Mouse (Mus musculus) intestine, embryonic 15.5 days (tissue): ENCODE measurements around the gene Nbas. TPM values are rescaled to one million over a fixed set of nuclear protein-coding genes. Genes with fewer than 3 reads are reported as not detected.

Experiments
- ATAC-seq: fragments of 200-750 bp; cut with Nextera tagmentation; 2 replicates; pipeline ENCODE4 v1.8.0; 2017; ENCODE audit warnings: moderate TSS enrichment, moderate library complexity
- H3K27ac ChIP-seq: fragments of 300-500 bp; sonication (generic); 2 replicates; pipeline ENCODE4 v1.5.1; 2015; ENCODE audit warnings: mild to moderate bottlenecking, inconsistent platforms
- H3K27me3 ChIP-seq: fragments of 300-500 bp; sonication (generic); replicated peaks from 2 replicates; pipeline ENCODE4 v1.6.1; 2015; ENCODE audit warnings: inconsistent platforms
- H3K36me3 ChIP-seq: fragments of 300-500 bp; sonication (generic); 2 replicates; pipeline ENCODE4 v1.6.1; 2015; ENCODE audit warnings: inconsistent platforms
- H3K4me1 ChIP-seq: fragments of 300-500 bp; sonication (generic); replicated peaks from 2 replicates; pipeline ENCODE4 v1.6.1; 2015; ENCODE audit warnings: inconsistent platforms
- H3K4me2 ChIP-seq: fragments of 300-500 bp; sonication (generic); replicated peaks from 2 replicates; pipeline ENCODE4 v1.6.1; 2015; ENCODE audit warnings: mild to moderate bottlenecking, inconsistent platforms
- H3K4me3 ChIP-seq: fragments of 300-500 bp; sonication (generic); replicated peaks from 2 replicates; pipeline ENCODE4 v1.5.1; 2015; ENCODE audit warnings: inconsistent platforms
- H3K9ac ChIP-seq: fragments of 300-500 bp; sonication (generic); 2 replicates; pipeline ENCODE4 v1.6.1; 2015; ENCODE audit warnings: inconsistent platforms
- H3K9me3 ChIP-seq: fragments of 300-500 bp; sonication (generic); 2 replicates; pipeline ENCODE4 v1.6.1; 2016; ENCODE audit warnings: inconsistent platforms
- WGBS: fragments of 180-500 bp; shearing (Covaris S2); methylation state at CpG from one replicate; pipeline ENCODE4 v1.1.7; 2015; 5-methylcytosine and 5-hydroxymethylcytosine counted together
- polyA plus RNA-seq: library from polyadenylated mRNA; unstranded; fragments of >200 nt; fragmentation: Nextera tagmentation; extraction: Ambion mirVana; gene quantifications from 2 replicates; pipeline ENCODE4 v1.2.1, GENCODE M21; 2015

Gene Nbas
- polyA plus RNA-seq, result 16.4 and 18.8 TPM in 2 replicates

- Histone ChIP-seq H3K4me2 (peak within 1 kb of the TSS; percentile 69), H3K9me3 (no peaks in the 10 kb centered on the region), H3K27ac (peak within 1 kb of the TSS; percentile 27; the same call in 1 of the 2 replicates), H3K4me3 (peak within 1 kb of the TSS; percentile 81), H3K4me1 (0 out of 2 replicates have a peak, but pooled peaks cover 10% of the 10 kb centered on the region), H3K9ac (peak within 1 kb of the TSS; percentile 72), H3K36me3 (0 out of 2 replicates have a peak, but pooled peaks cover under 1% of the 10 kb centered on the region), H3K27me3 (no peaks in the 10 kb centered on the region)
- WGBS, result 3% methylated on average over 38 of the region's 38 CpGs
- peak; percentile 92 for ATAC-seq
Measured at GRCm38 (mm10) chr12:13268826-13269449, at the start of gene Nbas. Gene Nbas, plus strand, starts transcription at chr12:13269133.

- Histone ChIP-seq H3K9me3 (no peaks in the 10 kb centered on the region), H3K36me3 (peaks cover 30% of the 10 kb centered on the region), H3K4me1 (no peaks in the 10 kb centered on the region), H3K27me3 (no peaks in the 10 kb centered on the region), H3K9ac (no peak overlapping the region), H3K4me3 (no peak overlapping the region), H3K4me2 (no peak overlapping the region), H3K27ac (no peak overlapping the region)
- ATAC-seq, result no peak
Measured at GRCm38 (mm10) chr12:13242453-13242852, 26.5 kb upstream of the Nbas start.

GRCm38 (mm10) chr12:13248691-13249572, 20.0 kb upstream of the Nbas start, which contains the start of gene Ddx1:
Gene Ddx1, minus strand, starts transcription at chr12:13249213.
- Histone ChIP-seq H3K4me2 (peak within 1 kb of the TSS; percentile 52), H3K27ac (peak within 1 kb of the TSS; percentile 85), H3K27me3 (no peaks in the 10 kb centered on the region), H3K36me3 (0 out of 2 replicates have a peak, but pooled peaks cover 2% of the 10 kb centered on the region), H3K4me3 (peak within 1 kb of the TSS; percentile 86), H3K9ac (peak within 1 kb of the TSS; percentile 93), H3K4me1 (no peaks in the 10 kb centered on the region), H3K9me3 (no peaks in the 10 kb centered on the region)
- peak; percentile 94 for ATAC-seq
- 3% methylated on average over 57 of the region's 59 CpGs for WGBS

- H3K9ac ChIP-seq, result no peak overlapping the region
Measured at GRCm38 (mm10) chr12:13249573-13249919, 19.4 kb upstream of the Nbas start.

GRCm38 (mm10) chr12:13255068-13255467, 13.9 kb upstream of the Nbas start:
- no peak overlapping the region for H3K9ac ChIP-seq
- no peaks in the 10 kb centered on the region for H3K4me1 ChIP-seq
- no peak for ATAC-seq
- no peak overlapping the region for H3K4me2 ChIP-seq
- no peak overlapping the region for H3K27ac ChIP-seq
- no peak overlapping the region for H3K4me3 ChIP-seq
- no peaks in the 10 kb centered on the region for H3K36me3 ChIP-seq
- H3K9me3 ChIP-seq, result no peaks in the 10 kb centered on the region
- WGBS, result 39% methylated on average over 3 of the region's 3 CpGs
- no peaks in the 10 kb centered on the region for H3K27me3 ChIP-seq

More at GRCm38 (mm10) chr12:13249573-13249919, 19.4 kb upstream of the Nbas start:
- peak; percentile 16; the same call in 1 of the 2 replicates for ATAC-seq
- H3K27me3 ChIP-seq, result no peaks in the 10 kb centered on the region
- H3K4me3 ChIP-seq, result peak overlapping the region; percentile 86
- WGBS, result 82% methylated on average over 3 of the region's 3 CpGs
- H3K9me3 ChIP-seq, result no peaks in the 10 kb centered on the region
- no peaks in the 10 kb centered on the region for H3K36me3 ChIP-seq
- H3K27ac ChIP-seq, result no peak overlapping the region
- no peaks in the 10 kb centered on the region for H3K4me1 ChIP-seq
- H3K4me2 ChIP-seq, result peak overlapping the region; percentile 52

DNA sequence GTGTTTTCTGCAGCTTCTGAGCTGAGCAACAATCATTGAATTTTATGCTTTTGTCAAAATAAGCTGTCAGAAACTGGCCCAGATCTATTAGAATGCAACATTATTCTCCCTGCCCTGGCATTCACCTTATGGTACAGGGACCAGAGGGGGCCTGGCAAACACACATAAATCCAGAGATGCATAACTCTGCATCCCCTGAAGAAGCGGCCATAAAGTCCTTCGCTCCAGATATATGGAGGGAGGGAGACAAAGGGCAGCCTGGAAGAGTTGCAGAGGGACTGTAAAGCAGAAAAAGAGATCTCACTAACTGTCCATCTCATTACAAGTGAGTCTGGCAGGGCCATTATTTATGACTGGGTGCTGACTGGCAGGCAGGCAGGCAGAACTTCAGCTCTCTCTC, 13.2 kb upstream of the Nbas start:
- no peak overlapping the region for H3K9ac ChIP-seq
- no peaks in the 10 kb centered on the region for H3K36me3 ChIP-seq
- WGBS, result 56% methylated on average over 2 of the region's 2 CpGs
- no peak overlapping the region for H3K4me3 ChIP-seq
- no peak overlapping the region for H3K27ac ChIP-seq
- H3K27me3 ChIP-seq, result no peaks in the 10 kb centered on the region
- H3K4me2 ChIP-seq, result no peak overlapping the region
- no peaks in the 10 kb centered on the region for H3K9me3 ChIP-seq
- no peak for ATAC-seq
- H3K4me1 ChIP-seq, result no peaks in the 10 kb centered on the region

GRCm38 (mm10) chr12:13268412-13268811, 521 bp upstream of the Nbas start:
- WGBS, result 39% methylated on average over 3 of the region's 3 CpGs

DNA sequence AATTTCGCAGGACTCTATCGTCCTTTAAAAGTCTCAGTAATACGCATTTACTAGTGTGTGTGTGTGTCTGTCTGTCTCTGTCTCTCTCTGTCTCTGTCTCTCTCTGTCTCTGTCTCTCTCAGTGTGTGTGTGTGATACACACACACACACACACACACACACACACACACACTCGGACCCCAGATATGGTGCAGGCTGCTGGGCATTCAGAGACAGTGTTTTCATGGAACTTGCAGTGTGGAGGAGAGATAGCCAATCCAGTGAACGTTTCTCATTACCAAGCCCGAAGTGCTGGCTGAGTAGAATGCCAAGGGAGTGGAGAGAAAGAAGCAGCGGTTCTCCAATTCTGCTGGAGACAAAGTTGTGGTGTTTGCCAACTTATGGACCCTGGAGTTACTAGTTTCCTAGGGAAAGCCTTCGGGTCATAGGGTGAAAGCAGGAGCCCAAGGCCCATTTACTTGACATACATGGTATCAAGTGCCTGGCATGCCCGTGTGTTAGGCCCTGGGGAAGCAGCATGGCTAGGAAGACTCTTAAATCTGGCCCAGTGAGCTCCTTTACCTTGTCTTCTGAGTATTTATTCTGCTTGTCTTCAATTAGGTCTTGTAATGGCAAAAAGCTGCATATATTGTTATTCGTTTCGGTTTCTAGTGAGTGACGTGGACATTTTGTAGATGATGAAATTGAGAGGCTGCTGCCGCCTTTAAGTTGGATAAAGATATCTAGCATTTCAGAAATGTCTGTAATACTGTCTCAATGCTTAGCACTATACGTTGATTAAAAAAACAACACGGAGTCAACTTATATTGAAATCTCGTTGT, 847 bp downstream of the Nbas start:
- WGBS, result 42% methylated on average over 16 of the region's 16 CpGs

More at GRCm38 (mm10) chr12:13268412-13268811, 521 bp upstream of the Nbas start:
- Histone ChIP-seq H3K27me3 (no peaks in the 10 kb centered on the region), H3K36me3 (no peaks in the 10 kb centered on the region), H3K4me2 (peak overlapping the region; percentile 69), H3K27ac (no peak overlapping the region), H3K4me1 (0 out of 2 replicates have a peak, but pooled peaks cover 10% of the 10 kb centered on the region), H3K4me3 (peak overlapping the region; percentile 81; the same call in 1 of the 2 replicates), H3K9ac (0 out of 2 replicates have a peak overlapping the region, but pooled peaks have one; percentile 72), H3K9me3 (no peaks in the 10 kb centered on the region)
- peak; percentile 31 for ATAC-seq

GRCm38 (mm10) chr12:13291453-13291852, 22.5 kb downstream of the Nbas start:
- no peak overlapping the region for H3K4me3 ChIP-seq
- no peaks in the 10 kb centered on the region for H3K36me3 ChIP-seq
- no peak overlapping the region for H3K4me2 ChIP-seq
- H3K9ac ChIP-seq, result no peak overlapping the region
- H3K27ac ChIP-seq, result no peak overlapping the region
- ATAC-seq, result no peak
- no peaks in the 10 kb centered on the region for H3K4me1 ChIP-seq
- H3K27me3 ChIP-seq, result no peaks in the 10 kb centered on the region
- no peaks in the 10 kb centered on the region for H3K9me3 ChIP-seq
- 91% methylated on average over 2 of the region's 2 CpGs for WGBS

More for the DNA sequence above, 847 bp downstream of the Nbas start:
- Histone ChIP-seq H3K4me1 (0 out of 2 replicates have a peak, but pooled peaks cover 10% of the 10 kb centered on the region), H3K27me3 (no peaks in the 10 kb centered on the region), H3K27ac (peak overlapping the region; percentile 27; the same call in 1 of the 2 replicates), H3K4me2 (peak overlapping the region; percentile 69), H3K36me3 (0 out of 2 replicates have a peak, but pooled peaks cover 2% of the 10 kb centered on the region), H3K9ac (peak overlapping the region; percentile 72), H3K9me3 (no peaks in the 10 kb centered on the region), H3K4me3 (peak overlapping the region; percentile 81)
- ATAC-seq, result peak; percentile 11

DNA sequence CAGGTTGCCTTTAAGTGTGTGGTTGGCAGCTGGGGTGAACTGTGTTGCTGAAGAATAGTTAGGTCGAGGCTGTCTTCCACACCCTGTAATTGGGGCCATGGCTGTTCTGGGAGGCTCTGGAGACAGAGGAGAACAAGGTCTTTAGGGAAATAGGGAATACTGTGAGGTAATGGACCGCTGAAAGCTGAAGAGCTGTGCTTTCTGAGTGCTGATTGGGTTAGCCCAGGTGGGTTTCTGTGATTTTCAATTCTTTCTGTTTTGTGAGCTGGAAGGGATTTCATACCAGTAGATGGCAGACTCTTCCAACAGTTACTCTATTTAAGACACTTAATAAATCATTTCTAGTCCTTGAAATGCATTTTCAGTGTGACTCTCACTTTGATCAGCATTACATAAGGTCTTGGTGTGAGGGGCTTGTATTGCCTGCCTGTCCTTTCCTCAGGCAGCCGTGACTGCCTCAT, 24.5 kb downstream of the Nbas start:
- Histone ChIP-seq H3K9me3 (no peaks in the 10 kb centered on the region), H3K4me1 (no peaks in the 10 kb centered on the region), H3K4me3 (no peak overlapping the region), H3K9ac (no peak overlapping the region), H3K27ac (no peak overlapping the region), H3K36me3 (no peaks in the 10 kb centered on the region), H3K27me3 (no peaks in the 10 kb centered on the region), H3K4me2 (no peak overlapping the region)
- 65% methylated on average over 3 of the region's 3 CpGs for WGBS
- ATAC-seq, result no peak

DNA sequence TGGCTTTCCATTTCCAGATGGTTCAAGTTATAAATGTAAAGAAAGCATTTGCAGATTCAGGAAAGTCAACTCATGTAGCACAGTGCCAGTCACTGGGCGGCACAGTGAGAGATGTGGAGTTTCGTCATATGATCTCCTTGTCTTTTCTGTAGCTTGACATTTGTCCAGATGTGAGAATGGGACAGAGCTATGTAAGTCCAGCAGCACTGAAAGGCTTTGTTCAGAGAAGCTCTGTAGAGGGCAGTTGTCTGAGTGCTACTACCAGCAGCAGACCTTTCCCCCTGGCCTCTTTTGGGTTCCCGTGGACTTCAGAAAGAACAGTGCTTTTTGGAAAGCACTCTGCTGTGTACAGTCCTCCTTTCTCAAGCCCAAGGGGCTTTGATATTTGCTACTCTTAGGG, 34.1 kb downstream of the Nbas start:
- Histone ChIP-seq H3K4me1 (no peaks in the 10 kb centered on the region), H3K36me3 (0 out of 2 replicates have a peak, but pooled peaks cover 6% of the 10 kb centered on the region), H3K4me2 (no peak overlapping the region), H3K27ac (no peak overlapping the region), H3K9ac (no peak overlapping the region), H3K4me3 (no peak overlapping the region), H3K27me3 (no peaks in the 10 kb centered on the region), H3K9me3 (no peaks in the 10 kb centered on the region)
- ATAC-seq, result no peak
- WGBS, result 90% methylated on average over 3 of the region's 3 CpGs
